Mouse (Mus musculus): Measurements from ENCODE around the gene Tsc22d4. TPM values are rescaled to one million over a fixed set of nuclear protein-coding genes. Genes with fewer than 3 reads are reported as not detected.
A peak's percentile ranks its signal among the peaks of the same experiment; 100 is the strongest.

Tsc22d4 gene
- polyA plus RNA-seq, 1 experiment from 2014 or later = 118 TPM

GRCm38 (mm10) chr5:137787151-137787928 is 41.8 kb downstream of the Tsc22d4 start, which contains the start of the genes Mepce and Zcwpw1:
Gene Mepce, minus strand, starts transcription at chr5:137787655.
Gene Zcwpw1, plus strand, starts transcription at chr5:137787798.
- no peaks in the 10 kb centered on the region for H3K27me3 ChIP-seq (ENCODE audit: control insufficient read depth, insufficient read depth, low read length)
- peak within 1 kb of the TSS; percentile 49 for H3K9ac ChIP-seq (replicated peaks; ENCODE audit: low read depth, low read length)
- no peaks in the 10 kb centered on the region for H3K9me3 ChIP-seq (ENCODE audit: control insufficient read depth, low read depth, low read length)
- H3K4me2 ChIP-seq (replicated peaks; ENCODE audit: low read depth, low read length) = peak within 1 kb of the TSS; percentile 94
- peak; percentile 47; the same call in 1 of the 2 replicates for ATAC-seq (ENCODE audit: insufficient number of reproducible peaks, insufficient read depth, low FRiP score, low read depth)
- WGBS = under 1% methylated on average over 46 of the region's 48 CpGs
- peak within 1 kb of the TSS; percentile 96 for H3K27ac ChIP-seq (ENCODE audit: low read length)
- peaks cover 25% of the 10 kb centered on the region for H3K4me1 ChIP-seq (ENCODE audit: control insufficient read depth, insufficient read depth, low read length)
- peak within 1 kb of the TSS; percentile 73 for H3K4me3 ChIP-seq (ENCODE audit: low read depth, low read length)
- H3K36me3 ChIP-seq (ENCODE audit: control insufficient read depth, insufficient read depth, low read length) = peaks cover 24% of the 10 kb centered on the region

- Histone ChIP-seq H3K4me1 (ENCODE audit: control insufficient read depth, insufficient read depth, low read length) (peaks cover 21% of the 10 kb centered on the region), H3K36me3 (ENCODE audit: control insufficient read depth, insufficient read depth, low read length) (peaks cover 17% of the 10 kb centered on the region), H3K27ac (ENCODE audit: low read length) (no peak overlapping the region), H3K4me2 (replicated peaks; ENCODE audit: low read depth, low read length) (peak overlapping the region; percentile 75), H3K4me3 (ENCODE audit: low read depth, low read length) (peak overlapping the region; percentile 73), H3K27me3 (ENCODE audit: control insufficient read depth, insufficient read depth, low read length) (no peaks in the 10 kb centered on the region), H3K9me3 (ENCODE audit: control insufficient read depth, low read depth, low read length) (no peaks in the 10 kb centered on the region), H3K9ac (replicated peaks; ENCODE audit: low read depth, low read length) (no peak overlapping the region)
- WGBS = 66% methylated on average over 23 of the region's 24 CpGs
- ATAC-seq (ENCODE audit: insufficient number of reproducible peaks, insufficient read depth, low FRiP score, low read depth) = no peak
These were observed 42.6 kb downstream of the Tsc22d4 start for GRCm38 (mm10) chr5:137788171-137788570.

DNA sequence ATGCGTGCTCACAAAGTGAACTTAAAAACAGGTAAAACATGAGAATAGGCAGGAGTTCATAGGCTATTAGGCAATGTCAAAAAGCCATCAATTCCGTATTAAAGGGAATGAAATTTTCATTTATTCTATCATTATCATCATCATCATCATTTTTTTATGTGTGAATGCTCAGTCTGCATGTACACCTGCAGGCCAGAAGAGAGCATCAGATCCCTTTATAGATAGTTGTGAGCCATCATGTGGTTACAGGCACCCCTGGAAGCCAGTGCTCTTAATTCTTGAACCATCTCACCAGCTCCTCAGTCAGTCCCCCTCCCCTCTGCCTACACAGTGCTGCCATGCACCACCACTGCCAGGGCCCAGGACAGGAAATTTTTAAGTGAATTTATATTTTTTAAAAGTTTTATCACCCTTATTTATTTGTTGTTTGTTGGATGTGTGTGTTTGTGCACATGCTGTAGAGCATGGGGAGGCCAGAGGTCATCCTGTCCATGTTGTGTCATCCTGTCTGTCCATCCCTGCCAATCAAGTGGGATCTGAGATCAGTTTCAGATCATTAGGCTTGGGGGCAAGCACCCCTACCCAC is 43.5 kb downstream of the Tsc22d4 start:
- ATAC-seq (ENCODE audit: insufficient number of reproducible peaks, insufficient read depth, low FRiP score, low read depth) = no peak
- H3K4me3 ChIP-seq (ENCODE audit: low read depth, low read length) = no peak overlapping the region
- no peak overlapping the region for H3K4me2 ChIP-seq (replicated peaks; ENCODE audit: low read depth, low read length)
- H3K36me3 ChIP-seq (ENCODE audit: control insufficient read depth, insufficient read depth, low read length) = peaks cover 9% of the 10 kb centered on the region; the same call in 1 of the 2 replicates
- H3K9me3 ChIP-seq (ENCODE audit: control insufficient read depth, low read depth, low read length) = no peaks in the 10 kb centered on the region
- H3K27me3 ChIP-seq (ENCODE audit: control insufficient read depth, insufficient read depth, low read length) = no peaks in the 10 kb centered on the region
- peaks cover 12% of the 10 kb centered on the region for H3K4me1 ChIP-seq (ENCODE audit: control insufficient read depth, insufficient read depth, low read length)
- H3K9ac ChIP-seq (replicated peaks; ENCODE audit: low read depth, low read length) = no peak overlapping the region
- no peak overlapping the region for H3K27ac ChIP-seq (ENCODE audit: low read length)
- WGBS = 88% methylated on average over 2 of the region's 2 CpGs

GRCm38 (mm10) chr5:137791553-137791952 is 46.0 kb downstream of the Tsc22d4 start:
- no peak overlapping the region for H3K9ac ChIP-seq (replicated peaks; ENCODE audit: low read depth, low read length)
- H3K36me3 ChIP-seq (ENCODE audit: control insufficient read depth, insufficient read depth, low read length) = no peaks in the 10 kb centered on the region
- H3K4me1 ChIP-seq (ENCODE audit: control insufficient read depth, insufficient read depth, low read length) = no peaks in the 10 kb centered on the region
- H3K27me3 ChIP-seq (ENCODE audit: control insufficient read depth, insufficient read depth, low read length) = no peaks in the 10 kb centered on the region
- H3K4me3 ChIP-seq (ENCODE audit: low read depth, low read length) = no peak overlapping the region
- H3K4me2 ChIP-seq (replicated peaks; ENCODE audit: low read depth, low read length) = no peak overlapping the region
- H3K27ac ChIP-seq (ENCODE audit: low read length) = no peak overlapping the region
- ATAC-seq (ENCODE audit: insufficient number of reproducible peaks, insufficient read depth, low FRiP score, low read depth) = no peak
- H3K9me3 ChIP-seq (ENCODE audit: control insufficient read depth, low read depth, low read length) = no peaks in the 10 kb centered on the region

DNA sequence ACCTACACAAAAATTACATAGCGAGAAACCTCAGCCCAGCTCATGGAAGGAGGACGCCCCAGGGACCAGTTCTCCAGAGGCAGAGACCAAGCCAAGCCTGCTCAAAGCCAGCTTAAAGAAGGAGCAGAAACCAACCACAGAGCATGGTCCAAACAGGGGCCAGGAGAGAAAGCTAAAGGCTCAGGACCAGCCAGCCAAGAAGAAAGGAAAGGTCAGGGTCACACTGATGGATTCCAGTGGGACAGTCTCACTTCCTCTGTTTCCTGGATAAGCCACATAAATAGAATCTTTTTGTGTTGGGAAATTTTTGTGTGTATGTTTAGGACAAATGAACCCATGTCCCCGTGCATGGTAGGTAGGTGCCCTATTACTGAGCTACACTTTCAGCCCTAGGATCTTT is 51.1 kb downstream of the Tsc22d4 start:
- no peak overlapping the region for H3K27ac ChIP-seq (ENCODE audit: low read length)
- no peak overlapping the region for H3K9ac ChIP-seq (replicated peaks; ENCODE audit: low read depth, low read length)
- no peaks in the 10 kb centered on the region for H3K27me3 ChIP-seq (ENCODE audit: control insufficient read depth, insufficient read depth, low read length)
- no peaks in the 10 kb centered on the region for H3K4me1 ChIP-seq (ENCODE audit: control insufficient read depth, insufficient read depth, low read length)
- no peak for ATAC-seq (ENCODE audit: insufficient number of reproducible peaks, insufficient read depth, low FRiP score, low read depth)
- H3K4me2 ChIP-seq (replicated peaks; ENCODE audit: low read depth, low read length) = no peak overlapping the region
- H3K4me3 ChIP-seq (ENCODE audit: low read depth, low read length) = no peak overlapping the region
- no peaks in the 10 kb centered on the region for H3K9me3 ChIP-seq (ENCODE audit: control insufficient read depth, low read depth, low read length)
- H3K36me3 ChIP-seq (ENCODE audit: control insufficient read depth, insufficient read depth, low read length) = no peaks in the 10 kb centered on the region
- WGBS = 85% methylated on average over 3 of the region's 3 CpGs

GRCm38 (mm10) chr5:137800917-137801316 is 55.4 kb downstream of the Tsc22d4 start:
- no peak overlapping the region for H3K9ac ChIP-seq (replicated peaks; ENCODE audit: low read depth, low read length)
- no peaks in the 10 kb centered on the region for H3K9me3 ChIP-seq (ENCODE audit: control insufficient read depth, low read depth, low read length)
- 87% methylated on average over 3 of the region's 3 CpGs for WGBS
- no peak for ATAC-seq (ENCODE audit: insufficient number of reproducible peaks, insufficient read depth, low FRiP score, low read depth)
- H3K4me1 ChIP-seq (ENCODE audit: control insufficient read depth, insufficient read depth, low read length) = no peaks in the 10 kb centered on the region
- no peaks in the 10 kb centered on the region for H3K36me3 ChIP-seq (ENCODE audit: control insufficient read depth, insufficient read depth, low read length)
- no peak overlapping the region for H3K27ac ChIP-seq (ENCODE audit: low read length)
- H3K27me3 ChIP-seq (ENCODE audit: control insufficient read depth, insufficient read depth, low read length) = no peaks in the 10 kb centered on the region
- H3K4me2 ChIP-seq (replicated peaks; ENCODE audit: low read depth, low read length) = no peak overlapping the region
- no peak overlapping the region for H3K4me3 ChIP-seq (ENCODE audit: low read depth, low read length)

- WGBS = 84% methylated on average over 1 of the region's 1 CpGs
- no peaks in the 10 kb centered on the region for H3K36me3 ChIP-seq (ENCODE audit: control insufficient read depth, insufficient read depth, low read length)
- no peak overlapping the region for H3K4me3 ChIP-seq (ENCODE audit: low read depth, low read length)
- no peak overlapping the region for H3K27ac ChIP-seq (ENCODE audit: low read length)
- H3K27me3 ChIP-seq (ENCODE audit: control insufficient read depth, insufficient read depth, low read length) = no peaks in the 10 kb centered on the region
- H3K4me1 ChIP-seq (ENCODE audit: control insufficient read depth, insufficient read depth, low read length) = no peaks in the 10 kb centered on the region
- ATAC-seq (ENCODE audit: insufficient number of reproducible peaks, insufficient read depth, low FRiP score, low read depth) = no peak
- no peaks in the 10 kb centered on the region for H3K9me3 ChIP-seq (ENCODE audit: control insufficient read depth, low read depth, low read length)
- no peak overlapping the region for H3K4me2 ChIP-seq (replicated peaks; ENCODE audit: low read depth, low read length)
- H3K9ac ChIP-seq (replicated peaks; ENCODE audit: low read depth, low read length) = no peak overlapping the region
These were observed 60.6 kb downstream of the Tsc22d4 start for GRCm38 (mm10) chr5:137806158-137806557.

DNA sequence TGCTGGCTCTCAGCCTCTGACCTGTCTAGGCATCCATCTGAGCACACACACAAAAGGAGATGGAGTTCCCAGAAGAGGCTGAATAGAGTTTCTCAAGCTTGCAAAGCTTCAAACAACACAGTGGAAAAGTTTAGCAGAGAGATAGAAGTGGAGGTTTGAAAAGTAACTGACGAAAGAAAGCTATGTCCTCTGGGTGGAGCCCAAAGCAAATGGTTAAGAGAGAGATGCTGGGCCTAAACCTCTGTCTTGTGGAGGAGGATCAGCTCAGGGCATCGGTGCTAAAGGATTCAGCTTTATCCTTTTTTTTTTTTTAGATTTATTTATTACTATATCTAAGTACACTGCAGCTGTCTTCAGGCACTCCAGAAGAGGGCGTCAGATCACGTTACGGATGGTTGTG is 62.8 kb downstream of the Tsc22d4 start:
- Histone ChIP-seq H3K9ac (replicated peaks; ENCODE audit: low read depth, low read length) (no peak overlapping the region), H3K4me1 (ENCODE audit: control insufficient read depth, insufficient read depth, low read length) (no peaks in the 10 kb centered on the region), H3K4me2 (replicated peaks; ENCODE audit: low read depth, low read length) (no peak overlapping the region), H3K27me3 (ENCODE audit: control insufficient read depth, insufficient read depth, low read length) (no peaks in the 10 kb centered on the region), H3K27ac (ENCODE audit: low read length) (no peak overlapping the region), H3K36me3 (ENCODE audit: control insufficient read depth, insufficient read depth, low read length) (no peaks in the 10 kb centered on the region), H3K9me3 (ENCODE audit: control insufficient read depth, low read depth, low read length) (no peaks in the 10 kb centered on the region), H3K4me3 (ENCODE audit: low read depth, low read length) (no peak overlapping the region)
- WGBS = 90% methylated on average over 5 of the region's 5 CpGs
- ATAC-seq (ENCODE audit: insufficient number of reproducible peaks, insufficient read depth, low FRiP score, low read depth) = no peak

Measured in stomach, embryonic 14.5 days (tissue).